Mouse (Mus musculus) embryonic facial prominence, embryonic 10.5 days (tissue): ENCODE data around the gene Snip1. TPM values are rescaled to one million over a fixed set of nuclear protein-coding genes. Genes with fewer than 3 reads are reported as not detected.

Experiments used
- DNase-seq: peaks from one replicate; pipeline ENCODE4 v3.0.0-alpha.2; 2017; ENCODE audit warnings: low spot score
- H3K27ac ChIP-seq: fragments of 300-500 bp; sonication (generic); replicated peaks from 2 replicates; pipeline ENCODE4 v1.5.1; 2016; ENCODE audit warnings: mild to moderate bottlenecking
- H3K27me3 ChIP-seq: fragments of 300-500 bp; sonication (generic); replicated peaks from 2 replicates; pipeline ENCODE4 v1.6.1; 2016; ENCODE audit warnings: low read depth, mild to moderate bottlenecking; ENCODE audit not compliant: poor library complexity, severe bottlenecking
- H3K36me3 ChIP-seq: fragments of 300-500 bp; sonication (generic); replicated peaks from 2 replicates; pipeline ENCODE4 v1.6.1; 2016; ENCODE audit warnings: mild to moderate bottlenecking, moderate library complexity
- H3K4me1 ChIP-seq: fragments of 300-500 bp; sonication (generic); 2 replicates; pipeline ENCODE4 v1.6.1; 2016
- H3K4me3 ChIP-seq: fragments of 300-500 bp; sonication (generic); 2 replicates; pipeline ENCODE4 v1.5.1; 2016; ENCODE audit warnings: mild to moderate bottlenecking, moderate library complexity
- H3K9me3 ChIP-seq: fragments of 300-500 bp; sonication (generic); 2 replicates; pipeline ENCODE4 v1.6.1; 2016; ENCODE audit warnings: mild to moderate bottlenecking
- WGBS: fragments of 180-500 bp; shearing (Covaris S2); methylation state at CpG from one replicate; pipeline ENCODE4 v1.1.7; 2016; 5-methylcytosine and 5-hydroxymethylcytosine counted together
- polyA plus RNA-seq: library from polyadenylated mRNA; unstranded; fragments of >200 nt; fragmentation: Nextera tagmentation; extraction: Ambion mirVana; gene quantifications from 2 replicates; pipeline ENCODE4 v1.2.1, GENCODE M21; 2016

The Snip1 gene
- 34.9 and 35.1 TPM in 2 replicates for polyA plus RNA-seq

GRCm38 (mm10) chr4:125066490-125067370 lies at the start of gene Snip1:
Snip1 (plus strand) TSS chr4:125066672.
- Histone ChIP-seq H3K36me3 (peaks cover 39% of the 10 kb centered on the region), H3K4me1 (peaks cover 24% of the 10 kb centered on the region), H3K4me3 (peak within 1 kb of the TSS; percentile 99), H3K9me3 (no peaks in the 10 kb centered on the region), H3K27me3 (0 out of 2 replicates have a peak, but pooled peaks cover 17% of the 10 kb centered on the region), H3K27ac (peak within 1 kb of the TSS; percentile 87)
- WGBS: under 1% methylated on average over 78 of the region's 78 CpGs
- DNase-seq: peak; percentile 96

- Histone ChIP-seq H3K4me3 (no peak overlapping the region), H3K27ac (no peak overlapping the region), H3K4me1 (no peaks in the 10 kb centered on the region; the same call in 1 of the 2 replicates), H3K36me3 (no peaks in the 10 kb centered on the region), H3K9me3 (no peaks in the 10 kb centered on the region), H3K27me3 (peaks cover 20% of the 10 kb centered on the region)
- no peak for DNase-seq
- 80% methylated on average over 11 of the region's 11 CpGs for WGBS
These were observed 49.0 kb upstream of the Snip1 start for GRCm38 (mm10) chr4:125017431-125017830.

- Histone ChIP-seq H3K27me3 (peaks cover 35% of the 10 kb centered on the region), H3K36me3 (no peaks in the 10 kb centered on the region), H3K9me3 (no peaks in the 10 kb centered on the region), H3K27ac (no peak overlapping the region), H3K4me1 (no peaks in the 10 kb centered on the region; the same call in 1 of the 2 replicates), H3K4me3 (no peak overlapping the region)
- DNase-seq: peak; percentile 47
- 32% methylated on average over 11 of the region's 11 CpGs for WGBS
These were observed 45.5 kb upstream of the Snip1 start for GRCm38 (mm10) chr4:125020780-125021538.

- 1% methylated on average over 50 of the region's 50 CpGs for whole genome bisulfite sequencing
- H3K4me1 ChIP-seq: peaks cover 21% of the 10 kb centered on the region
- peaks cover 27% of the 10 kb centered on the region for H3K36me3 ChIP-seq
- H3K9me3 ChIP-seq: no peaks in the 10 kb centered on the region
- peak; percentile 97 for DNase-seq
- peaks cover 12% of the 10 kb centered on the region; the same call in 1 of the 2 replicates for H3K27me3 ChIP-seq
- H3K27ac ChIP-seq: peak overlapping the region; percentile 87
- peak overlapping the region; percentile 98 for H3K4me3 ChIP-seq
These were observed 36.4 kb upstream of the Snip1 start for GRCm38 (mm10) chr4:125029891-125030614.

GRCm38 (mm10) chr4:125034341-125034740 lies 32.1 kb upstream of the Snip1 start:
- Histone ChIP-seq H3K9me3 (no peaks in the 10 kb centered on the region), H3K36me3 (peaks cover 69% of the 10 kb centered on the region), H3K4me3 (no peak overlapping the region), H3K27me3 (no peaks in the 10 kb centered on the region), H3K27ac (no peak overlapping the region), H3K4me1 (peaks cover 17% of the 10 kb centered on the region)
- 88% methylated on average over 4 of the region's 4 CpGs for WGBS
- no peak for DNase-seq

- H3K4me1 ChIP-seq: no peaks in the 10 kb centered on the region
- no peaks in the 10 kb centered on the region for H3K27me3 ChIP-seq
- DNase-seq: no peak
- no peak overlapping the region for H3K27ac ChIP-seq
- WGBS: 89% methylated on average over 7 of the region's 7 CpGs
- no peaks in the 10 kb centered on the region for H3K9me3 ChIP-seq
- peaks cover 99% of the 10 kb centered on the region for H3K36me3 ChIP-seq
- no peak overlapping the region for H3K4me3 ChIP-seq
These were observed 22.0 kb upstream of the Snip1 start for GRCm38 (mm10) chr4:125044454-125044853.

GRCm38 (mm10) chr4:125055385-125055784 lies 11.1 kb upstream of the Snip1 start:
- Histone ChIP-seq H3K9me3 (no peaks in the 10 kb centered on the region), H3K4me1 (peaks cover 36% of the 10 kb centered on the region), H3K36me3 (peaks cover 61% of the 10 kb centered on the region), H3K27ac (no peak overlapping the region), H3K27me3 (no peaks in the 10 kb centered on the region), H3K4me3 (no peak overlapping the region)
- 93% methylated on average over 9 of the region's 9 CpGs for WGBS
- DNase-seq: no peak

GRCm38 (mm10) chr4:125056476-125056875 lies 10.0 kb upstream of the Snip1 start:
- 50% methylated on average over 4 of the region's 4 CpGs for WGBS
- H3K27ac ChIP-seq: peak overlapping the region; percentile 48; the same call in 1 of the 2 replicates
- H3K36me3 ChIP-seq: peaks cover 50% of the 10 kb centered on the region

GRCm38 (mm10) chr4:125057273-125057672 lies 9.2 kb upstream of the Snip1 start:
- Histone ChIP-seq H3K9me3 (no peaks in the 10 kb centered on the region), H3K4me3 (no peak overlapping the region), H3K27ac (peak overlapping the region; percentile 61), H3K27me3 (no peaks in the 10 kb centered on the region), H3K4me1 (peaks cover 36% of the 10 kb centered on the region), H3K36me3 (peaks cover 42% of the 10 kb centered on the region)
- no peak for DNase-seq
- WGBS: 43% methylated on average over 3 of the region's 3 CpGs

More at GRCm38 (mm10) chr4:125056476-125056875, 10.0 kb upstream of the Snip1 start:
- H3K4me1 ChIP-seq: peaks cover 36% of the 10 kb centered on the region
- H3K9me3 ChIP-seq: no peaks in the 10 kb centered on the region
- peak; percentile 35 for DNase-seq
- H3K4me3 ChIP-seq: no peak overlapping the region
- no peaks in the 10 kb centered on the region for H3K27me3 ChIP-seq

- DNase-seq: no peak
- Histone ChIP-seq H3K9me3 (no peaks in the 10 kb centered on the region), H3K27ac (peak overlapping the region; percentile 61), H3K4me1 (peaks cover 36% of the 10 kb centered on the region), H3K27me3 (no peaks in the 10 kb centered on the region), H3K4me3 (no peak overlapping the region), H3K36me3 (peaks cover 34% of the 10 kb centered on the region)
- 51% methylated on average over 5 of the region's 5 CpGs for WGBS
These were observed 8.4 kb upstream of the Snip1 start for GRCm38 (mm10) chr4:125058033-125058432.

- WGBS: 2% methylated on average over 8 of the region's 8 CpGs
- H3K36me3 ChIP-seq: peaks cover 25% of the 10 kb centered on the region
- no peak overlapping the region for H3K27ac ChIP-seq
- H3K4me1 ChIP-seq: peaks cover 36% of the 10 kb centered on the region
- peak overlapping the region; percentile 41 for H3K4me3 ChIP-seq
- 0 out of 2 replicates have a peak, but pooled peaks cover 6% of the 10 kb centered on the region for H3K27me3 ChIP-seq
- peak; percentile 76 for DNase-seq
- H3K9me3 ChIP-seq: no peaks in the 10 kb centered on the region
These were observed 7.4 kb upstream of the Snip1 start for GRCm38 (mm10) chr4:125059025-125059424.

GRCm38 (mm10) chr4:125063829-125064228 lies 2.6 kb upstream of the Snip1 start:
- peaks cover 10% of the 10 kb centered on the region for H3K36me3 ChIP-seq
- no peak for DNase-seq
- 75% methylated on average over 8 of the region's 8 CpGs for WGBS
- H3K27me3 ChIP-seq: 0 out of 2 replicates have a peak, but pooled peaks cover 17% of the 10 kb centered on the region
- no peak overlapping the region for H3K27ac ChIP-seq
- no peaks in the 10 kb centered on the region for H3K9me3 ChIP-seq
- H3K4me3 ChIP-seq: no peak overlapping the region
- H3K4me1 ChIP-seq: peaks cover 28% of the 10 kb centered on the region
